Mouse (Mus musculus) lung, postnatal 36 days (tissue): ENCODE data around the gene Kif19a.

ENCODE experiments used
- DNase-seq: peaks from one replicate; pipeline ENCODE4 v3.0.0; 2022; ENCODE audit warnings: mixed read lengths

Kif19a gene

DNA sequence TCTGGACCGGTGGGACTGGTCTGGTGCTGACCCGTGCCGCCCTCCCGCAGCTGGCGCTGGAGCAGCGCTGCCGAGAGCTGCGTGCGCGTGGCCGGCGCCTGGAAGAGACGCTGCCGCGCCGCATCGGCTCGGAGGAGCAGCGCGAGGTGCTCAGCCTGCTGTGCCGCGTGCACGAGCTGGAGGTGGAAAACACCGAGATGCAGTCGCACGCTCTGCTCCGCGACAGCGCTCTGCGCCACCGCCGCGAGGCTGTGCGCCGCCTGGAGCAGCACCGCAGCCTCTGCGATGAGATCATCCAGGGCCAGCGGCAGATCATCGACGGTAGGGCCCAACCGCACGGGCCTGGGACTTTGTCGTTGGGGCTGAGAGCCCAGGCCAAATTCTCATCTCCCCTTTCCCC, 21.1 kb downstream of the Kif19a start:
- no peak for DNase-seq

DNA sequence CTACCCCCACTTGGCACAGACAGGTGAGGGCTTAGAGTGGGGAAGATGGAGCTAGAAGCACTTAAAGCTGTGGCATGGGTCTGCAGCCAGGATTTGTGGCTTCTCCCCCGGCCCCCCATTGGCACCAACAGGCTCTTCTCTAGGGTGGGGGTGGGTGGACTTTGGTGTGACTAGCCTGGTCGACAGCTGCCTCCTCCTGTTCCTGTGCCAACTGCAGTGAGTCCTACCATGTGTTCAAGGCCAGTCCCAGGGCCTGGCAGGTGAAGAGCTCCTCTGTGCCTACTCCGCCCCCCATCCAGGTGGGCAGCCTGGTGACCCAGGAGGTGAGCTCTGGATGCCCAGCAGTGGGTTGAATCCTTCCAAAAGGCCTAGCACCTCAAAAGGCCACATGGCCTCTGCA, 22.4 kb downstream of the Kif19a start:
- no peak for DNase-seq

DNA sequence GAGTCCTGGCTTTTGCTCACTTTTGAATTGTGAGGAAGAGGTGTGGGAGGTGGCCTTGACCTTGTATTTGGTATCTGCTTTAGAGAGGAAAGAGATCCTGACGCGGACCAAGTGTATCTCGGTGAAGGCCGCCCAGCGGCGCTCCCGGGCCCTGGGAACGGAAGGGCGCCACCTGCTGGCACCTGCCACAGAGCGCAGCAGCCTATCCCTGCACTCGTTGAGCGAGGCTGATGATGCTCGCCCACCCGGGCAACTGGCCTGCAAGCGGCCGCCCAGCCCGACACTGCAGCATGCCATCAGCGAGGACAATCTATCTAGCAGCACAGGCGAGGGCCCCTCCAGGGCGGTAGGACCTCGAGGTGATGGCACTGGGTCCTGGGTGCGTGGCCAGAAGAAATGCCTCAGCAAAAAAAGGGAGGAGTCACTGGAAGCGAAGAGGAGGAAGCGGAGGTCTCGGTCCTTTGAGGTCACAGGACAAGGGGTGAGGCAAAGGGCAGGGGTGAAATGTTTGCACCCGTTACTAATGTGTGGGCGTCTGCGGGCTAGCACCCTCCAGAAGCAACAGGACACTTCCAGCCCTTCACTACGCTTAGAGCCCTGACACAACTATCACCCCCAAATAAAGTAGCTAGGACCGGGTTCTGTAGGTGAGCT, 24.0 kb downstream of the Kif19a start:
- DNase-seq = peak; percentile 78

DNA sequence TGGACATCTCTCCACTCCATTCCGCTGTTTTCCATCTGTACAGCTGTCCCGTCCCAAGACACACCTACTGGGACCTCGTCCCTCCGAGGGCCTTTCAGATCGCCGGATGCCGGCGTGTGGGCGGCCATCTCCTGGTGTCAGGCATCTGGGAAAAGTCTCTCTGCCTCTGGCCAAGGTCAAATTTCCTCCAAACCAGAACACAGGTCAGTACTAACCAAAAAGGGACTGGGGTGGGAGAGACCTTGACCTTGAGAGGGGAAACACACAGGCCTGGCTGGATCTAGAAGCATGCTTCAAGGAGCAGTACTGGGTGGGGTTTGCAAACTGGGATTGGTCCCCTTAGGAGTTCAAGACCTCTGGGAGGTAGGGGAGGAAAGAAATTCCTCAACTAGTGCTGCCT, 24.5 kb downstream of the Kif19a start:
- no peak for DNase-seq

DNA sequence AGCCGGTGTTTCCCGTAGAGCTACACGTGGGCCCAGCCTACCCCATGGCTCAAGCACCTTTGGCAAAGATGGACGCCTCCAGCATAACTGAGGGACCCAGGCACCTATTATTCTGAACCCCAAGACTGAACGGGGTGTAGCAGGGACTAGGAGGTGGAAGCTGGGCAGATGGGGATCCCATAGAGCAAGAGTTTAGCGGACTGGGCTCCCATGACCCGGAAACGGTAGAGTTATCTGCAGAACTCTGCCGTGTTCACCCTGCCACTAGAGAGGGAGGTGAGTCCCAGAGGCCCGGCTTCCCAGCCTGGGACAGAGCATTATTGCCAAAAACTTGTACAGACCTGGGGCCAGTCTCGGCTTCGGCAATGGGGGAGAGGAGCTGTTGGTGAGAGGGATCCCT, 25.0 kb downstream of the Kif19a start:
- no peak for DNase-seq

DNA sequence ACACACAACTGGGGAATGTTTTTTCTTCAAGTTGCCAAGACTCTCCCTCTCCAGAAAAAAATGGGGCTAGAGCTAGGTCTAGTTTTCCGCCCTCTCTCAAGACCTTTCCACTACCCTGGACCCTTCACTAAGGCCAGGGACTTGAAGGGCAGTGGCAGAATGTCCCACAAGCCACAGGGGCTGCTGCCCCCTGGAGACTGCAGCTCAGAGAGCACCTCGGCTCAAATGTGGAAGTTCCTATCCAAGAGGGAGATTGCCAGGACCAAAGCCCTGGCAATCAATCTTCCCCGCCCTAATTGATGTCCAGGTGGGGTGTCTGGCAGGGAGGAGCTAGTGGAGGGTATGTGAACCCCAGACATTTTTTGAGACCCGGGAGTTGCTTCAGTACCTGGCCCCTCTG, 25.7 kb downstream of the Kif19a start:
- no peak for DNase-seq

DNA sequence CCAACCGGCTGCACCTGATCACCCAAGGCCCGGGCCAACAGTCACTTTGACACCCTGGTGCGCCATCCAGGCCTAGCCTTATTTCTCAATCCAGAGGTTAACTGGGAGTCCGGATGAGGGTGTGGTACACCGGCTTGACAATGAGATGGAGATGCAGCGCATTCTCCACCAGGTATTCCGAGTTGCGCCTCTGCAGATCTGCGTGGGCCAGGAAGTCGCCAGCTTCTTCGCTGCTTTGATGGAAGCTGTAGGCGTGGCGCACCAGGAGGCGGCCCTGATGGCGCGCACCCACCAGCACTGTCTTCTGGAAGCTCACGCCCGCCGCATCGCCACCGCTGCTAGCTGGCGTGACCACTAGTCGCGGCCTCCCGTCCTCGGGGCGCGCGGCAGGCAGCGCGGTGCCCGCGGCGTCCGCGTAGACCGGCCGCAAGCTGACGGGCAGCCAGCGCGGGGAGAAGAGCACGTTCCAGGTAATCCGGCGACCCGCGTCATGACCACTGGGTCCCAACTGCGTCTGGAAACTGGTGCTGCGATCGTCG, 26.2 kb downstream of the Kif19a start:
- DNase-seq = no peak

DNA sequence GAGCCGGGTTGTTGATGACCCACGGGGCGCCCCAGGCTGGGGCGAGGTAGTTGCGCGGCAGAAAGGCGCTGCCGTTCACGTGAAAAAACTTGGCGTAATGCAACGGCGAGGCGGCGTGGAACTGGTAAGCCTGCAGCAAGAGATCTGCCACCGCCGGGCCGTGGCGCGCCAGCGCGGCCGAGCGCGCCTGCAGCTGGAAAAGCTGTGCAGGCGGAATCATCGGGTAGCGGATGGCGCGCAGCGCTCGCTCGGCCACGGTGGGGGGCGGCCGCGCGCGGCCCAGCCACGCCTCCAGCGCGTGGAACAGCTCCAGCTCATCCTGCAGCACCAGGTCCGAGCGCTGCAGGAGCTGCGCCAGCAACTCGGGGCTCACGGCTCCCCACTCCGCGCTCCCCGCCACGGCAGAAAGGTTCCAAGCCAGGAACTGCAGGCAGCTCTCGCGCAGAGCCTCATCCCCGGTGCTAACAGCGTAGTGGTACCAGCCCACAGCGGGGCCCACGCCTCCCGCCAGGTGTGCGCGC, 26.8 kb downstream of the Kif19a start:
- no peak for DNase-seq

DNA sequence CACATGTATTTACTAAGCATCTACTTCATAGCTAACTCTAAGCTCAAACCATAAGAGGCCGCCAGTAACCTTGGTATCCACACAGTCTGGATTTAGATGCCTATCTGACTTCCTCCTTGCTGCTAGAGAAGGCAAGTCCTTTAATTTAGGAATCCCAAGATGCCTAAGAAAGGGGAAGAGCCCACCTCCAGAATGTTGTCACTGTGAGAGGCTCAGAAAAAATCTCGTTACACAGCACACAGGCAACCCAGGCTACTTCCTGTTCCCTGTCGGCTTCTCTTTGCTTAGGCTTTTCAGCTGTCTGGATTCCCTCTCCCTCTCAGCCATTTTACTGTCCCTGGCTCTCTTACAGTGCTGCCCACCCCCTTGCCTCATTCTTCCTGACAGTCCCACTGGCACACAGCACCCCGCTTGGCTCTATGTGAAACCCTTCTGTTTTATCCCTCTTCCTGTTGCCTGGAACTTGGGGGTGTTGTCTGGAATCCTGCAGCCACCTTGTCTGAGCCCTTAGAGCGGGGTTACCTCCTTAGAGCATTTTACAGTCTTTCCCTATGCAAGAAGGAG, 27.8 kb downstream of the Kif19a start:
- no peak for DNase-seq

DNA sequence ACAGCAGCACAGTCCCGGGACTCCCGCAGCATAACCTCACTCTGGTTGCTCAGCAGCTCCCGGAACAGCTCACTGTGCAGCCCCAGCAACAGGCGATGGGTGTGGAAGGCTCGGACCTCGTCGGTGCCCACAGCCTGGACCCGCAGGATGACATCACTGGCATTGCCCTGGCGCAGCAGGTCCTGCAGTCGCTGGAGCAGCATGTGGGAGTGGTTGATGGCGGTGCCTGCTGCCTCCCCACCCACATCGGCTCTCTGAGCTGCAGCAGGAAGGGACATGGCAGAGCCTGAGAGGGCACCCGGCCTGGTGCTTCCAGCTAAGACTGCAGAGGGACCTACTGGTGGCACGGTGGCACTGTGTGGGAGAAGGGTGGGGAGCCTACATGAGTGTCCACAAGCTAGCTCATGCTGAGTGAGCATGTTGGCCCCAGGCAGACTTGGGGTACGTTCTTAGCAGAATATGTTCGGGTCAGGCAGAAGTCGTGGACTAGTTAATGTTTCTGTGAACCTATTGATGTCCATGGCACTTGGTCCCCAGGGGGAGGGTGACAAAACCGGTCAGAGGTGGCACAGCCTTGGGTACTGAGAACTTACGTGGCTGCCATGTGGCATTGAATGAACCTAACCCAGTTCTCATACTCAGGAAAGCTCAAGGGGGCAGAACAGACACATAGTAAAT, 28.8 kb downstream of the Kif19a start:
- DNase-seq = no peak

DNA sequence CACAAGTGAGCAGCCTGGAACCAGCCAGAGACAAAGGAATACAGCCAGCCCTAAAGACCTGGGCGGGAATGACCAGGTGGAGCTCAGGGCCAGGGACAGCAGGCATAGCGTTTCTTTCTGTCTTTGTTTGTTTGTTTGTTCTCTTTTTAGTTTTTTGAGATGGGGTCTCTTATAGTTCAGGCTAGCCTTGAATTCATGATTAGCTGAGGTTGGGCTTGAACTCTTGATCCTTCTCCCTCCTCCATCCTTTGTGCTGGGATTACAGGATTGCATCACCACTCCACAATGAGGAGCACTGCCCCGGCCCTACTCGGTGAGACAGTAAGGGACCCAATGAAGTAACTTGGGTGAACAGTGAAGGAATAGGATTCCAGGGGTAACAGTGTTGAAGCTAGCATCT, 29.5 kb downstream of the Kif19a start:
- no peak for DNase-seq

DNA sequence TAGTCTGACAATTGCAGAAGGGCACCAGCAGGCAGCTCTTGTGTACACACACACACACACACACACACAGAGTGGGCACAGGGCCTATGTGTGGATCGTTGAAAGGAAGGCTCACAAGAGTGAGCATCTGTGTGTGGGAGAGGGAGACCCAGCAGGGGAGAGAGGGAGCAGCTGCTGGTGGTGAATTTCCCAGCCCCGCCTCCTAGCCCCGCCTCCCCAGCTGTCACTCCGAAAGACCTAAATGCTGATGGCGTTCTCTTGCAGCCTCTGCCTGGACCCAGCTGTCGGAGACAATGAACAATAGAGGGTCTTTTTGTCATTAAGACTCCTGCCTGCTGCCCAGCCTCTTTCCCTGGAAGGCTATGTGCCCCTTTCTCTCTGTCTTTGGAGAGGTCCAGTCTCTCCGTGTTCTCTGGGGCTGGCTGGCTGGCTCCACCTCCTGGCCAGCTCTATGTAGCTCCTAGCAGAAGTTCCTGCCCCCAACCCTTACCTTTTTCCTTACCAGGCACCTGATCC, 30.1 kb downstream of the Kif19a start:
- peak; percentile 46 for DNase-seq

DNA sequence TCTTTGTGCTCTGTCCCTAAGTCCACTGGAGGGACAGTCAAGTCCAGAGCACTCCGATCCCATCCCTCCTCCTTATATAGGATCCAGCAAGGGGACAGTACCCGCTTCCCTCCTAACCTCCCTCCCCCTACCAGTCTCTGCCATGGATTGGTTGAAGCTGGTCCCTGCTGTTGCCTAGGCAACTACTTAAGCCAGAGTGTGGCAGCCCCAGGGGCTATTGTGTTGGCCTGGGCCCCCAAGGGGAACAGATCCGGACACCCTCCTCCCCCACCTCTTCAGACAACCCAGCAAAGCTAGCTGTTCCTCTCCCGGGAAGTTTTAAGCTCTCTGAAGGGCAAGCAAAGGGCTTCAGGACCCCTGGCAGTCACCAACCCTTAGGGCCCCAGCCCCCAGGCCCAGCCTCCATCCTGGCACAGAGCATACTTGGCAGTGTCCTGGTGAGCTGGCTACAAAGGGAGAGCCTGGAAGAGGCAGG, 30.7 kb downstream of the Kif19a start, which contains the start of gene Btbd17:
TSS of gene Btbd17 (minus strand) at position 98 of the 475 bp plus-strand sequence.
- DNase-seq = no peak

DNA sequence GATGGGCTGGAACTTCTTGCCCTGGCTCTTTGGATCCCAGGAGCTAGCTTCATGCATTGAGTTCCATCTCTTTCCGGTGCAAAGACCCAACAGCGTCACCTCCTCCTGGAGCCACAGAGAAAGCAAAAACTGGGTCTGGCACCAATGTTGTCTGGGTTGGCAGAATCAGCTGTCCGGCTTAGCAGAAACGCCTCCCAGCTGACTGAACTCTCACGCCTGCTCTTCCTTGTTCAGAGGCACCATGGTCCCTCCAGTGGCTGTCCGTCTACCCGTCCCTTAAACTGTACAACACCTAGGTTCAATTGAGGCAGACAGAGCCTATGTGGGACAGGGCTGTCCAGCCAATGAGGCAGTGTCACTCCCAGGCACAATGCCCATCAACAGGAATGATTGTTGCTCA, 32.0 kb downstream of the Kif19a start:
- no peak for DNase-seq

DNA sequence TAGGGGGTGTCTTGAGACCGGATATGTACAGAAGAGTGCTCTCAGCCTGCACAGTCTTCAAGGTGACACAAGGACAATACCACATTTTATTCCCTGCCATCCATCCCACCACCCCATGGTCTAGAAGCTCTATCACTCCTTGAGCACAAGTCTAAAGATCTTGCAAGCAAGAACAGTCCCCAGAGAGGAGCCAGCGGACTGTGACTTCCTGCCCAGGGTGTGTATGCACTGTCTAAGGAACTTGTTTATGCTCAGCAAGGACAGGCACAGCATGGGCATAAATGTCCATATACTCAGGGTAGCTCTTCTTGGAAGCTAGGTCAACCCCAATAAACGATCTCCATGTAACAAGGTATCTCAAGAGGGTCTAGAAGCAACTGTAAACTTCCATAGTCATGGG, 32.8 kb downstream of the Kif19a start:
- DNase-seq = no peak

DNA sequence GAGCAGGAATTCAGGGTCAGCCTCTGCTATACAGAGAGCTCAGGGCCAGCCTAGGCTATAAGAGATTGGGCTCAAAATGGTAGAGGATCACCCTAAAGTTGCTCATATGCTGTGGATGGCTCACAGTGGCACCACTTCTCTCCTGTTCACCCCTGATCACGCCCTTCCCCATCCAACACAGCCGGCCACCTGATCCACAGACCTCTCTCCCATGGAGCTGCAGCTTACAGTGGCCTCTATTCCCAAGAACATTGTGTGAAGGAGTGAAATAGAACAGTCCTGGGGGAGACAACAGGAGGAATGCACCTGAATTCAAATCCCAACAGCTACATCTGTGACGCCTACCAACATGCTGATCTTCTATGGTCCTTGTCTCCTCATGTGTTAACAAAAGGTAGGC, 33.4 kb downstream of the Kif19a start, which contains the start of gene Gpr142:
TSS of gene Gpr142 (plus strand) at position 301 of the 400 bp plus-strand sequence.
- no peak for DNase-seq

DNA sequence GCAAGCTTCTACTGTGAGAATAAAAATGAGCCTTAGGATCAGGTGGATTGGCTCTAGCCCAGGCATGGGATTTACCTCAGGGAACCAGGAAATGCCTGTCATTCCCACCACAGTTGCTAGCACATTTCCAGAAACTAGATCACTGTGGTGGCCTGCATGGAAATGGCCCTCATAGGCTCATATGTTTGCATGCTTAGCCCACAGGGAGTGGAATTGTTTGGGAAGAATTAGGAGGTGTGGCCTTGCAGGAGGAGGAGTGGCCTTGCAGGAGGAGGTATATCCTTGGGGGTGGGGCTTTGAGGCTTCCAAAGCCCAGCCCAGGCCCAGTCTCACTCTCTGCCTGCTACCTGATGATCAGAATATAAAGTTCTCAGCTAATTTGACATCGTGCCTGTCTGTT, 36.7 kb downstream of the Kif19a start:
- no peak for DNase-seq

DNA sequence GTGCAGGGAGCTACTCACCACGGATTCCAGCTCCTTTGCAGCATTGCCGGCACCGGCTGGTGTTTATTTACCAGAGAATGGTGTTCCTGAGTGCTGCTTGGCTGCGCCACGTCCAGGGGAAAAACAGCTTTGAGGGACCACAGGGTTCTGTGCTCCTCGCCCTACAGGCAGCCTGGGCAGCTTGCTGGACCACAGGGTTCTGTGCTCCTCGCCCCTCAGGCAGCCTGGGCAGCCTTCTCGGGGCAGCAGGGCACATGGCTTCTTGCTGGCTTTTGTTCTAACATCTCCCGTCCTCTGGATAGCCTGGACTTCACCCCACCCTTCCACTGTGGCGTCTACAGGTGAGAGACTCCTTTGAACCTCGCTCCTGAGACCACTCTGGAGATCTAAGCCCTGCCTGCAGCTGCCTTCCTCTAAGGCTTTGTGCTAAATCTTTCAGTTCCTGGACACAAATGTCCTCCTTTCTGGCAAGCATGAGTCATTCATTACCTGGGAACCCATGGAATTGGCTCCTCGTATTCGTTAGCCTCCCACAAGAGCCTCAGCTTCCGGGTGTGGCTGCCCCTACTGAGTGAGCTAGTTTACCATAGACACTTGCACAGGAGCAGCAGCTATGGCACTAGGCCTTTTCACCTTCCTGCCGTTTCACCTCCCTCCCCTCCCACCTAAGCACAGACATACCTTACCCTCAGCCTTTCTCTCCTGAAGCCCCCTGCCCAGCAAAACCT, 37.5 kb downstream of the Kif19a start:
- DNase-seq = no peak

DNA sequence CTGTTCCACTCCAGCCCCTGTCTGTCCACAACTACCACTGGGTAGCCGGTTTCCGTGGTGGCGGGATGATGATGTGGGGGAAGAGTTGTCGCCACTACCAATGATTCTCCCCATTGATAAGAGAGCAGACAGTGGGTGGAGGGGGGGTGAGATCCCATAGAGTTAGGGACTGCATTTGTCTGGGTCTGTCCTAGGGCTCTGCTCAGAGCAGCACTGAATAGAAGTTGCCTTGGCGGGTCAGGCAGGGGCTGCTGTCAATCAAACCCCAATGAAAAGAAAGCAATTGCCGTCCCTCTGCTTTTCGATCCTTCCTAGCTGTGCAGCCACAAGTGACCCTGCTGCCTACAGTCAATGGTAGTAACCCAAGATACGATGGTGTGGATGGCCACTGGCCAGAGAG, 38.8 kb downstream of the Kif19a start:
- no peak for DNase-seq

DNA sequence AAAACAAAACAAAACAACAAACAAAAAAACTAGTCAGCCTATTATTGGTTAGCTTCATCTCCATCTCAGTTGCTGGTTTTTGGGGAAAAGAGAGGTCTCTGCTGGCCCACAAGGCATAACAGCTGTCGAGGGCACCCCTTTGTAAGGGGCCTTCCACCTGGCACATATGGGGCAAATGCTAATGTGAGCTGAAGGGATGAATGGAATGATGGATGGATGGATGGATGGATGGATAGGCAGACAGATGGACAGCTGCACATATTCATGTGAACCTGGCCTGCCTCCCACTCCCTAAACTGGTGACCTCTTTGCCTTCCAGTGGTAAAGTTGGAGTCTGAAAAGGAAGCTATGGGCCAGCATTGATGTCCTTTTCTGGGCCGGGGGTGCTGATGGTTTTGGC, 41.8 kb downstream of the Kif19a start:
- DNase-seq = no peak

DNA sequence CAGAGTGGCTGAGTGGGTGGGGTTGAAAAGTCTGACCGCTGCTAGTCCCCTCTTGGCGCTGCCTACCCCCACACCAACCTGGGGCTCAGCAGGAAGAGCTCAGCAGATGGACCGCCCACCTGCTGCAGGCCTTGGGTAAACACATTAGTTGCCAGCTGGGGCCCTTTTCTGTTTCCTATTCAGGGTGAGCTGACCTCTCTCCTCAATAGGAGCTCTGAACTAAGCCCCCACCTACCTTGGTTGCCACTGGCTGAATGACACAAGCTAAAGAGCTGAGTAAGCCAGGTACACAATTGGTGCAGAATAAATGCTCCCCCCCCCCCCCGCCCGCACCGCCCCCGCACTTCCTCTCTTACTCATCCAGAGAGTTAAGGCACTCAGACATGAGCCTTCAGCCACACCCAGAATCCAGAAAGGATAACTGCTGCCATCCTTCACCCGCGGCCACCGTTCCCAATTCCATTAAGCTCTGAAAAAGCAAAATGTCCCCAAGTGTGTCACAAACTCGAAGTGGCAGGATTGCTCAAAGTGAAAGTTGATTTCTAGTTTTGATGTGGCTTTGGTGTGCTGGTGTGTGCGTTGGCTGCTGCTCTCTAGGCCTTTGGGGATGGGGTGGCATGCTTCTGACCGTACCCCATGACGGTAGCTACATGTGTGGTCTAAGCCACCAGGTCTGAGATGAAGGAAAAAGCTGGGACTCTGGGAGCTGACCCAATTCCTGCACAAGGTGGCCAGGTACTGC, 42.7 kb downstream of the Kif19a start:
- no peak for DNase-seq

DNA sequence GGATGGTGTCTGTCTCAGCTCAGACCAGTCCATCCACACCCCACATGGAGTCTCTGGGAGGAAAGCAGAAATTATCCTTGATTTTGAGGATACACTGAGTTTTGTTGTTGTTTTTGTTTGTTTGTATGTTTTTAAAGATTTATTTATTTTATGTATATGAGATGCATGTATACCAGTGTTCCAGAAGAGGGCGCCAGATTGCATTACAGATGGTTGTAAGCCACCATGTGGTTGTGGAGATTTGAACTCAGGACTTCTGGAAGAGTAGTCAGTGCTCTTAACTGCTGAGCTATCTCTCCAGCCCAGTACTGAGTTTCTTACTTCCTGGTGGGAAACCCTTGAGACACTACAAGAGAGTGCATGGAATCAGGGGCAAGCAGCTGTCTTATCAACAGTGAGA, 44.2 kb downstream of the Kif19a start:
- DNase-seq = no peak
